Mouse (Mus musculus) heart, adult 2 months (tissue): Measurements from ENCODE around the gene Rabgef1.

Source experiments
- CTCF ChIP-seq: fragments of 200-600 bp; IDR thresholded peaks from 2 replicates; pipeline ENCODE4 v1.8.1; 2022; ENCODE audit warnings: antibody characterized with exemption, mild to moderate bottlenecking, moderate library complexity
- POLR2A ChIP-seq: fragments of 200-500 bp; IDR thresholded peaks from 2 replicates; pipeline ENCODE4 v1.6.1; 2011; ENCODE audit warnings: mild to moderate bottlenecking, low read depth, low read length, control low read depth; ENCODE audit not compliant: insufficient read depth

GRCm38 (mm10) chr5:130129524-130129793 is 42.1 kb upstream of the Rabgef1 start:
- TF ChIP-seq POLR2A (no peak), CTCF (no peak)
